Mouse (Mus musculus): ENCODE data around the gene Slc8a3. TPM values are rescaled to one million over a fixed set of nuclear protein-coding genes. Genes with fewer than 3 reads are reported as not detected.

The Slc8a3 gene
- polyA plus RNA-seq, 1 experiment, result not detected

DNA sequence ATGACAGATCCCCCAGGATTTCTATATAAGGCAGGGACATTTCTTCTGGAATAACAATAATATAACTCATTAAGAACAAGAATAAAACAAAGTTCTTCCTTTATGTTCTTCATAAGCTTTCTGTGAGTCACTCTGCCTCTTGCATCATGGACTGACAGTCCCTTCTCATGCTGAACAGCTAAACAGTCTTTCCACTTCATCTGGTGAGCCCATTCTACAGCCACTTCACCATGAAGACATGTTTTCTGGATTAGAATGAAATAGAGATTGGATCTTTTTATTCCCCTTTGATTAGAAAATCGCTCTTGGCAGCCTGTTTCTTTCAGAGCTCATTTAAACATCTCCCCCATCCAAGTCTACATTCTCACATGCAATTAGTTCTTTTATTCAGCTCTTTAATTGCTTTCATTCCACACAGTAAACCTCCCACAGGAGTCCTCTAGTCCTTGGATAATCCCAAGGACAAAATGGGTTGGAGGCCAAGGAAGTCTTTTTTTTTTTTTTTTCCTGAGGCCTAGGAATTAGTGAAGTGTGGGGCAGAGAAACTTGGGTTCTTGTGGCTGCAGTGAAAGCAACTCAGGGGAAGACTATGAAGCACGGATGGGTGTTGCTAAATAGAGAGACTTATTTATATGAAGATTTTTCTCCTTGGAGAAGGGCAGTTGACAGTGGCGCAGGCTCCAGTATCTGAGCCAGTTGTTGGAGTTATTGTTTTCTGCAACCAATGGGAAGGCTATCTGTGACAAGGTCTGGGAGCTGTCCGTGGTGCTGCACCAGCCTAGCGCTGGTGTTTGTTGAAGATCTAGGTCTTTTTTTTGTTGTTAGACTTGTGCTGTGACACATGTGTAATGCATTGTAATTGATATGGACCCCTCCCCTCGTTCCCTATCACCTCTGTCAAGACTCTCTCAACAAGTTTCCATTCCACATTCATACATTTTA is 127.1 kb downstream of the Slc8a3 start:
- no peak overlapping the region for H3K27ac ChIP-seq (ENCODE audit: insufficient read depth, low read length)
- no peaks in the 10 kb centered on the region for H3K27me3 ChIP-seq (ENCODE audit: control insufficient read depth, insufficient read depth, low read length)
- 25% methylated on average over 6 of the region's 6 CpGs for WGBS
- no peaks in the 10 kb centered on the region for H3K4me1 ChIP-seq (ENCODE audit: control insufficient read depth, insufficient read depth, insufficient read length)
- DNase-seq (ENCODE audit: low read depth in 1 of 2, low spot score in 2 of 2), result no peak
- TF ChIP-seq POLR2A (IDR thresholded peaks at IDR 0.05; ENCODE audit: low read depth, low read length), result no peak
- no peak for TF ChIP-seq CTCF (IDR thresholded peaks at IDR 0.05; ENCODE audit: extremely low read depth, insufficient read depth, insufficient read length, insufficient replicate concordance)
- no peak overlapping the region for H3K4me3 ChIP-seq (ENCODE audit: extremely low read depth, insufficient read depth, insufficient read length)
- H3K36me3 ChIP-seq (ENCODE audit: control insufficient read depth, insufficient read depth, low read length), result no peaks in the 10 kb centered on the region

DNA sequence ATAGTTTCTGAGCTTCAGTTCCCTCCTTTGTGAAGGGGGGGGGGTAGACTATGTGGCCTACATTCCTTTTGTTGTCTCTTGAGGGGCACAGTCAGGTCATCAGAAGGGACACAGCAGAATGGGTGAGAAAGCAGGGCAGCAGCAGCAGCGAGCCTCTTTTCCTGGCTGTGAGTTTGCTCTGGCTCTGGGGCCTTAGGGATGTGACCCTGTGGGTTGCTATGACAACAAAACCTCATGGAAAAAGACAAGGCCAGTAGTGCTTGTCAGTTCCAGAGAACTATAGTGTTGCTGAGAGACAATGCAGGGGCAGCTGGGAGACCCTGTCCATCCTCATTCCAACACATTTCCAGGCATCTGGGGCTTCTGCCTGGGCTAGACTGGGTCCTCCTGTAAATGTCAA is 129.8 kb downstream of the Slc8a3 start:
- no peak for TF ChIP-seq POLR2A (IDR thresholded peaks at IDR 0.05; ENCODE audit: low read depth, low read length)
- no peak for TF ChIP-seq CTCF (IDR thresholded peaks at IDR 0.05; ENCODE audit: extremely low read depth, insufficient read depth, insufficient read length, insufficient replicate concordance)
- Histone ChIP-seq H3K4me3 (ENCODE audit: extremely low read depth, insufficient read depth, insufficient read length) (no peak overlapping the region), H3K4me1 (ENCODE audit: control insufficient read depth, insufficient read depth, insufficient read length) (no peaks in the 10 kb centered on the region), H3K36me3 (ENCODE audit: control insufficient read depth, insufficient read depth, low read length) (no peaks in the 10 kb centered on the region), H3K27me3 (ENCODE audit: control insufficient read depth, insufficient read depth, low read length) (no peaks in the 10 kb centered on the region), H3K27ac (ENCODE audit: insufficient read depth, low read length) (no peak overlapping the region)
- no peak for DNase-seq (ENCODE audit: low read depth in 1 of 2, low spot score in 2 of 2)
- 46% methylated on average over 1 of the region's 1 CpGs for WGBS

DNA sequence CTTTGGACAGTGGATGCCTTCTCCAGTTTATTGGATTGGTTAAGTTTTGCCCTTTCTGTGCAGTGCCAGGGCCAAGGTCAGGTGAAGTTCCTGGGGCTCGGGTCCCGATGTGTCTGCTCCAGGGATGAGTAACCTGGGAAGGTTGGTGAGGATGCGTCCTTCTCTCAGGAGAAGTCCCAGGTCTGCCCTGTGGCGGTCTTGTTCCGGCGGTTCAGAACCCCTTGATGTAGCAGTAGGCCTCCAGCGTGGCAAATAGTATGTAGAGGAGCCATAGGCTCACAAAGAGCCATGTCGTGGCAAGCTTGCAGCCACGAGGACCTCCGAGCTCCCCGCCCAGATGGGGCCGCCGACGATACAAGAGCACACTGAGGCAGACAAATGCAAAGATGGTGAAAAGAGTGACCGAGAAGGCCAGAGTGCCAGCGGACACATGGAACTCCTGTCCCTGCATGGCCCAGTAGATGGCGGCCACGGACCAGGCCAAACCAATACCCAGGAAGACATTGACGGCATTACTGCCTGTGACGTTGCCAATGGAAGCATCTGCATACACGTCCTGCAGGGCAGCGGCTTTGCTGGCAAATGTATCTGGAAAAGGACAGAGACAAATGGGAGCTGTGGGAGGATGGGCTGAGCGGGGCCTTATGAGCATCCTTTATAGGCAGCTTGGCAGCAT is 133.6 kb downstream of the Slc8a3 start:
- H3K27ac ChIP-seq (ENCODE audit: insufficient read depth, low read length), result no peak overlapping the region
- H3K36me3 ChIP-seq (ENCODE audit: control insufficient read depth, insufficient read depth, low read length), result no peaks in the 10 kb centered on the region
- no peaks in the 10 kb centered on the region for H3K4me1 ChIP-seq (ENCODE audit: control insufficient read depth, insufficient read depth, insufficient read length)
- WGBS, result 47% methylated on average over 23 of the region's 23 CpGs
- no peaks in the 10 kb centered on the region for H3K27me3 ChIP-seq (ENCODE audit: control insufficient read depth, insufficient read depth, low read length)
- no peak for DNase-seq (ENCODE audit: low read depth in 1 of 2, low spot score in 2 of 2)
- H3K4me3 ChIP-seq (ENCODE audit: extremely low read depth, insufficient read depth, insufficient read length), result no peak overlapping the region
- TF ChIP-seq CTCF (IDR thresholded peaks at IDR 0.05; ENCODE audit: extremely low read depth, insufficient read depth, insufficient read length, insufficient replicate concordance) (0 out of 2 replicates have a peak, but pooled peaks have one; percentile 7), POLR2A (IDR thresholded peaks at IDR 0.05; ENCODE audit: low read depth, low read length) (no peak)

DNA sequence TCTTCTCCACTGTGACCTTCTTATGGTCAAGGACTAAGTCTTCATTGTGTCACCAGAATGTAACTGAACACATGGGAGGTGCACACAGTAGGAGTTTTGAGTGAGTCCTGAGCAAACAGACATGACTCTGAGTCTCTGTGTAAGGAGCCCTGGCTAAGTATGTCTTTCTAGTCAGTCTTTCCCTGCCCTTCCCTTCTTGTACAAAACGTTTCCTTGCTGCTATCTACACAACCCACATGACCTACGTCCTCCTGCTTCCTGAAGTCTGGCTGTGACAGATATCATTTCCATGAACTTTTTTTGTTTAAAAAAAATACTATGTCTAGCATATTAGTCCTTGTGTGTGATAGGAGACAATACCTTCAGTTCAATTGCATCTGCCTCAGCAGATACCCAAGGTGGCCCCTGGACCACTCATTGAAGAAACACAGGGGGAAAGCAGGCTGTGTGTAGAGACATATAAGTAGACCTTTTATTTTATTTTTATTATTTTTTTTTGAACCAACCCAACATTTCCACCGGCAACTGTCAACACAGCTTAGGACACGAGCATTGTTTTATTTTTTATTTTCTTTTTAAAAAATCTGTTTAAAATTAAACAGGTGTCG is 135.4 kb downstream of the Slc8a3 start:
- 50% methylated on average over 5 of the region's 5 CpGs for whole genome bisulfite sequencing
- Histone ChIP-seq H3K4me3 (ENCODE audit: extremely low read depth, insufficient read depth, insufficient read length) (no peak overlapping the region), H3K27ac (ENCODE audit: insufficient read depth, low read length) (no peak overlapping the region), H3K27me3 (ENCODE audit: control insufficient read depth, insufficient read depth, low read length) (no peaks in the 10 kb centered on the region), H3K4me1 (ENCODE audit: control insufficient read depth, insufficient read depth, insufficient read length) (no peaks in the 10 kb centered on the region), H3K36me3 (ENCODE audit: control insufficient read depth, insufficient read depth, low read length) (no peaks in the 10 kb centered on the region)
- no peak for TF ChIP-seq CTCF (IDR thresholded peaks at IDR 0.05; ENCODE audit: extremely low read depth, insufficient read depth, insufficient read length, insufficient replicate concordance)
- TF ChIP-seq POLR2A (IDR thresholded peaks at IDR 0.05; ENCODE audit: low read depth, low read length), result no peak
- no peak for DNase-seq (ENCODE audit: low read depth in 1 of 2, low spot score in 2 of 2)

DNA sequence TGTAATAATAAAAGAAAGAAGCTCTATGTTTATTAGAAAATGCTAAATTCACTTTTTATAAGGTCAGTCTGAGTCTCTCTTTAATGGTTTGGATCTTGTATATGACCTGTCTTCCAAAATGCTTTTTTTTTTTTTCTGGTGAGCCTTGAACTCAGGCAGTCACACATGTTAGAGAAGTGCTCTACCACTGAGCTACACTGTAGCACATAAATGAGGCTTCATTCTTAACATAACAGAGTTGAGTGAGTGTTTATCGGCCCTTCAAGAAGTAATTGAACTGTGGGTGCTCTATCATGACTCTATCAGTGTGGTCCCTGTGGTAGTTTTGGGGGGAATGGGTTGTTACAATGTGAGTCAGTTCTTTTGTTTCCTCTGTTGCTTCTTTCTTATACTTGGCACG is 139.0 kb downstream of the Slc8a3 start:
- WGBS, result 78% methylated on average over 2 of the region's 2 CpGs
- TF ChIP-seq POLR2A (IDR thresholded peaks at IDR 0.05; ENCODE audit: low read depth, low read length), result no peak
- TF ChIP-seq CTCF (IDR thresholded peaks at IDR 0.05; ENCODE audit: extremely low read depth, insufficient read depth, insufficient read length, insufficient replicate concordance), result no peak
- no peaks in the 10 kb centered on the region for H3K27me3 ChIP-seq (ENCODE audit: control insufficient read depth, insufficient read depth, low read length)
- no peak for DNase-seq (ENCODE audit: low read depth in 1 of 2, low spot score in 2 of 2)
- H3K36me3 ChIP-seq (ENCODE audit: control insufficient read depth, insufficient read depth, low read length), result no peaks in the 10 kb centered on the region
- no peak overlapping the region for H3K27ac ChIP-seq (ENCODE audit: insufficient read depth, low read length)
- H3K4me3 ChIP-seq (ENCODE audit: extremely low read depth, insufficient read depth, insufficient read length), result no peak overlapping the region
- no peaks in the 10 kb centered on the region for H3K4me1 ChIP-seq (ENCODE audit: control insufficient read depth, insufficient read depth, insufficient read length)

DNA sequence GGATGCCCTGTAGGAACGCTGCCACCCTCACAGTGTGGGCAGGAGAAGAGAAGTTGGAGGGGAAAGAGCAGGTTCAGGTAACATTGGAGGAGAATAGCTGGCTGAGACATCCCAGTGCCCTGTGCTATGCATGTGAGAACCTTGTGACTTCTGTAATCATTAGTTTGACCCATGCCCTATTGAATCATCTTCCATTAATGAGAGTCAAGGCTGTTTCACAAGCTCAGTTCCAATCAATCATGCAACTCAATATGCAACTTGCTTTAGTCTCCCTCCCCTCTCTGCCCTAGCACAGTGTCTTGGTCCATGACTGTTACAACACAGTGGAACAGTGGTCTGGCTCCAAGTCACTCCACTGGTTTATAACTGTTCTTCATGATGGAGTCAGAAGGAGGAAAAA is 143.3 kb downstream of the Slc8a3 start:
- Histone ChIP-seq H3K4me3 (ENCODE audit: extremely low read depth, insufficient read depth, insufficient read length) (no peak overlapping the region), H3K4me1 (ENCODE audit: control insufficient read depth, insufficient read depth, insufficient read length) (no peaks in the 10 kb centered on the region), H3K27ac (ENCODE audit: insufficient read depth, low read length) (no peak overlapping the region), H3K36me3 (ENCODE audit: control insufficient read depth, insufficient read depth, low read length) (no peaks in the 10 kb centered on the region), H3K27me3 (ENCODE audit: control insufficient read depth, insufficient read depth, low read length) (no peaks in the 10 kb centered on the region)
- WGBS, result 100% methylated on average over 1 of the region's 1 CpGs
- TF ChIP-seq POLR2A (IDR thresholded peaks at IDR 0.05; ENCODE audit: low read depth, low read length) (no peak), CTCF (IDR thresholded peaks at IDR 0.05; ENCODE audit: extremely low read depth, insufficient read depth, insufficient read length, insufficient replicate concordance) (no peak)
- no peak for DNase-seq (ENCODE audit: low read depth in 1 of 2, low spot score in 2 of 2)
